Mouse (Mus musculus): ENCODE results near the gene Ros1. TPM values are rescaled to one million over a fixed set of nuclear protein-coding genes. Genes with fewer than 3 reads are reported as not detected.

Gene Ros1
- polyA plus RNA-seq, 1 experiment from 2014 or later: not detected

DNA sequence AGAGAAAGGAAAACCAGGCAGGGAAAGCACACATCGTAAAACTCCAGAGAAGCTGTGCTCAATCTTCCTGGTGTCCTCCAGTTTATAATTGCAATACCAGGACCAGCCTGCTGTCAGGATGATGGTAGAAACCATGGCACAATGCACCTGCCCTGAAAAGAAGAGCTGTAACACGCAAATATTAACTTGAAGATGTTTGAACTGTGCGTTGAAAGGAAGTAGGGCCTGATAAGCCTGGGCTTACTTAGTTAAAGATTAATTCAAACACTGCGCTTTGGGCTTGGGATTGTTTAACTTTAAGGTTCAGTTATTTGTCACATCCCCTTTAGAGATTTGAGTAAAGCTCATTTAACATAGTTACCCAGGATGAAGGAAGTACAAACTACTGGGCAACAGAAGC lies 20.7 kb downstream of the Ros1 start:
- WGBS: 61% methylated on average over 4 of the region's 4 CpGs
- Histone ChIP-seq H3K4me1 (ENCODE audit: control insufficient read depth, insufficient read depth, low read length) (no peaks in the 10 kb centered on the region), H3K27ac (ENCODE audit: low read depth, low read length) (no peak overlapping the region), H3K4me3 (ENCODE audit: low read depth, low read length) (no peak overlapping the region), H3K4me2 (ENCODE audit: low read depth) (no peak overlapping the region), H3K9ac (ENCODE audit: low read length) (no peak overlapping the region), H3K9me3 (ENCODE audit: control insufficient read depth, low read length) (no peaks in the 10 kb centered on the region), H3K27me3 (ENCODE audit: control insufficient read depth, insufficient read depth, low read length) (no peaks in the 10 kb centered on the region), H3K36me3 (ENCODE audit: control insufficient read depth, insufficient read depth, low read length) (no peaks in the 10 kb centered on the region)
- DNase-seq (ENCODE audit: low spot score): no peak
- ATAC-seq (ENCODE audit: insufficient read depth, low FRiP score, low TSS enrichment): no peak

GRCm38 (mm10) chr10:52170489-52170888 lies 24.6 kb downstream of the Ros1 start:
- H3K4me2 ChIP-seq (ENCODE audit: low read depth): no peak overlapping the region
- H3K36me3 ChIP-seq (ENCODE audit: control insufficient read depth, insufficient read depth, low read length): no peaks in the 10 kb centered on the region
- no peak overlapping the region for H3K9ac ChIP-seq (ENCODE audit: low read length)
- no peaks in the 10 kb centered on the region for H3K9me3 ChIP-seq (ENCODE audit: control insufficient read depth, low read length)
- H3K4me3 ChIP-seq (ENCODE audit: low read depth, low read length): no peak overlapping the region
- no peak for DNase-seq (ENCODE audit: low spot score)
- no peak for ATAC-seq (ENCODE audit: insufficient read depth, low FRiP score, low TSS enrichment)
- H3K4me1 ChIP-seq (ENCODE audit: control insufficient read depth, insufficient read depth, low read length): no peaks in the 10 kb centered on the region
- WGBS: 93% methylated on average over 1 of the region's 1 CpGs
- no peak overlapping the region for H3K27ac ChIP-seq (ENCODE audit: low read depth, low read length)
- H3K27me3 ChIP-seq (ENCODE audit: control insufficient read depth, insufficient read depth, low read length): no peaks in the 10 kb centered on the region

- ATAC-seq (ENCODE audit: insufficient read depth, low FRiP score, low TSS enrichment) (no peak), DNase-seq (ENCODE audit: low spot score) (no peak)
- Histone ChIP-seq H3K4me1 (ENCODE audit: control insufficient read depth, insufficient read depth, low read length) (no peaks in the 10 kb centered on the region), H3K36me3 (ENCODE audit: control insufficient read depth, insufficient read depth, low read length) (no peaks in the 10 kb centered on the region), H3K27me3 (ENCODE audit: control insufficient read depth, insufficient read depth, low read length) (no peaks in the 10 kb centered on the region), H3K4me2 (ENCODE audit: low read depth) (no peak overlapping the region), H3K9ac (ENCODE audit: low read length) (no peak overlapping the region), H3K4me3 (ENCODE audit: low read depth, low read length) (no peak overlapping the region), H3K27ac (ENCODE audit: low read depth, low read length) (no peak overlapping the region), H3K9me3 (ENCODE audit: control insufficient read depth, low read length) (no peaks in the 10 kb centered on the region)
- WGBS: 89% methylated on average over 5 of the region's 5 CpGs
Observed at GRCm38 (mm10) chr10:52169841-52170240, 25.2 kb downstream of the Ros1 start.

- DNase-seq (ENCODE audit: low spot score) (peak; percentile 33), ATAC-seq (ENCODE audit: insufficient read depth, low FRiP score, low TSS enrichment) (no peak)
- WGBS: 67% methylated on average over 1 of the region's 1 CpGs
- Histone ChIP-seq H3K4me1 (ENCODE audit: control insufficient read depth, insufficient read depth, low read length) (no peaks in the 10 kb centered on the region), H3K4me2 (ENCODE audit: low read depth) (no peak overlapping the region), H3K27me3 (ENCODE audit: control insufficient read depth, insufficient read depth, low read length) (no peaks in the 10 kb centered on the region), H3K9ac (ENCODE audit: low read length) (no peak overlapping the region), H3K9me3 (ENCODE audit: control insufficient read depth, low read length) (no peaks in the 10 kb centered on the region), H3K36me3 (ENCODE audit: control insufficient read depth, insufficient read depth, low read length) (no peaks in the 10 kb centered on the region), H3K27ac (ENCODE audit: low read depth, low read length) (no peak overlapping the region), H3K4me3 (ENCODE audit: low read depth, low read length) (no peak overlapping the region)
Observed at GRCm38 (mm10) chr10:52165376-52165775, 29.7 kb downstream of the Ros1 start.

DNA sequence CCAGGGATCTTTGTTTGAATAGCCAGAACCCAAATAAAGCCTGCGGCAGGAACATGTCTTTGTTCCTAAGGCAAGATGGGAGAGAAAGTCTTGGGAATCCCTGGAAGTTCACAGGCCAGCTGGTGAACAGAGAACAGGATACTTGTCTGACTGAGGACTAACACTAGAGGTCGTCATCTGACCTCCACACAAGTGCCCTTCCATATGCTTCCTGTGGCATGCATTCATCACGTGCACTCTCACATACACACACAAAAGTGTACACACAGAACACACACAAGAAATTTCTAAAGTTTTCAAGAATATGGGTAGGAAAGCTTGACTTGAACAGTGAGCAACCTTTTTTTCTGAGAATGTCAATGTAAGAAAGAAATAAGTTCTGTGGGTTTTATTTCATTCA lies 34.4 kb downstream of the Ros1 start:
- 56% methylated on average over 3 of the region's 3 CpGs for WGBS
- ATAC-seq (ENCODE audit: insufficient read depth, low FRiP score, low TSS enrichment): no peak
- DNase-seq (ENCODE audit: low spot score): no peak

DNA sequence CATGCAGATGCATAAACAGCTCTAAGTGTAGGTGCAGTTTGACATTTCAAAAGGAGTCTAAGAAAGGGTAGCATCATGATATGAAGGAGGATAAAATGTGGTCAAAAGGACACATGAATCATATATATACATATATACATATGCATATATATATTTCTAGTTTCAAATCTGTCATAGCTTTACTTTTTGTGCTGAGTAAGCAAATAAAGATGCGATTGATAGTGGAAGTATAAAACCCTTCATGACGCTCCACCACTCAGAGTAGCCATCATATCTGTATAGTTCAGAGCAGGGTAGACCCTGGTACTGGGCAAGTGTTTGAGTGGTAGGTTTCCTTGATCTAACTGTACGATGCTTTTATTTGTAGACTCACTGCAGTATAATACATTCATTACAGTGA lies 35.3 kb downstream of the Ros1 start:
- no peaks in the 10 kb centered on the region for H3K36me3 ChIP-seq (ENCODE audit: control insufficient read depth, insufficient read depth, low read length)
- H3K4me2 ChIP-seq (ENCODE audit: low read depth): no peak overlapping the region
- no peak for ATAC-seq (ENCODE audit: insufficient read depth, low FRiP score, low TSS enrichment)
- H3K27me3 ChIP-seq (ENCODE audit: control insufficient read depth, insufficient read depth, low read length): no peaks in the 10 kb centered on the region
- no peaks in the 10 kb centered on the region for H3K4me1 ChIP-seq (ENCODE audit: control insufficient read depth, insufficient read depth, low read length)
- H3K9ac ChIP-seq (ENCODE audit: low read length): no peak overlapping the region
- 96% methylated on average over 3 of the region's 3 CpGs for WGBS
- H3K9me3 ChIP-seq (ENCODE audit: control insufficient read depth, low read length): no peaks in the 10 kb centered on the region
- no peak overlapping the region for H3K27ac ChIP-seq (ENCODE audit: low read depth, low read length)
- H3K4me3 ChIP-seq (ENCODE audit: low read depth, low read length): no peak overlapping the region
- no peak for DNase-seq (ENCODE audit: low spot score)

More for the DNA sequence above, 34.4 kb downstream of the Ros1 start:
- H3K4me1 ChIP-seq (ENCODE audit: control insufficient read depth, insufficient read depth, low read length): no peaks in the 10 kb centered on the region
- no peaks in the 10 kb centered on the region for H3K9me3 ChIP-seq (ENCODE audit: control insufficient read depth, low read length)
- H3K4me3 ChIP-seq (ENCODE audit: low read depth, low read length): no peak overlapping the region
- no peak overlapping the region for H3K9ac ChIP-seq (ENCODE audit: low read length)
- H3K36me3 ChIP-seq (ENCODE audit: control insufficient read depth, insufficient read depth, low read length): no peaks in the 10 kb centered on the region
- H3K27ac ChIP-seq (ENCODE audit: low read depth, low read length): no peak overlapping the region
- no peaks in the 10 kb centered on the region for H3K27me3 ChIP-seq (ENCODE audit: control insufficient read depth, insufficient read depth, low read length)
- no peak overlapping the region for H3K4me2 ChIP-seq (ENCODE audit: low read depth)

- no peak for ATAC-seq (ENCODE audit: insufficient read depth, low FRiP score, low TSS enrichment)
- 79% methylated on average over 4 of the region's 4 CpGs for WGBS
Observed at GRCm38 (mm10) chr10:52133354-52134074, 61.5 kb downstream of the Ros1 start.

DNA sequence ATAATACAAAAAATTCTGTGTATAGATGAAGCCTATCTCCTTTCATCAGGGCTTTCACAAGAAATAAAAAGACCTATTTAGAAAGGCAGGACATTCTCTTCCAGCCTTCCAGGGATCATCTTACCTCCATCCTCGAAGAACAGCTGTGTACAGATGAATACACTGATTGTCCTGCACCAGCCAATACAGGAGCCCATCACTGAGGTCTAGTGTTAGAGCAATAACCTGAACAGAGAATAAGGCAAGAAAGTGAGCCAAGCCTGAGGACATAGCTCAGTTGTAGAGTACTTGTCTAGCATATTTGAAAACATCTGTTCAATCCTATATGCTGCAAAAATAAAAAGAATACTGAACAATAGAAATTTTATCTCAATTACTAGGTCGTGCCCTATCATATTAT lies 64.3 kb downstream of the Ros1 start:
- H3K4me1 ChIP-seq (ENCODE audit: control insufficient read depth, insufficient read depth, low read length): no peaks in the 10 kb centered on the region
- WGBS: 54% methylated on average over 2 of the region's 2 CpGs
- no peaks in the 10 kb centered on the region for H3K9me3 ChIP-seq (ENCODE audit: control insufficient read depth, low read length)
- H3K9ac ChIP-seq (ENCODE audit: low read length): no peak overlapping the region
- H3K4me3 ChIP-seq (ENCODE audit: low read depth, low read length): no peak overlapping the region
- no peak overlapping the region for H3K27ac ChIP-seq (ENCODE audit: low read depth, low read length)
- no peaks in the 10 kb centered on the region for H3K27me3 ChIP-seq (ENCODE audit: control insufficient read depth, insufficient read depth, low read length)
- DNase-seq (ENCODE audit: low spot score): no peak
- H3K4me2 ChIP-seq (ENCODE audit: low read depth): no peak overlapping the region
- H3K36me3 ChIP-seq (ENCODE audit: control insufficient read depth, insufficient read depth, low read length): no peaks in the 10 kb centered on the region
- no peak for ATAC-seq (ENCODE audit: insufficient read depth, low FRiP score, low TSS enrichment)

More at GRCm38 (mm10) chr10:52133354-52134074, 61.5 kb downstream of the Ros1 start:
- no peak overlapping the region for H3K4me2 ChIP-seq (ENCODE audit: low read depth)
- H3K9ac ChIP-seq (ENCODE audit: low read length): no peak overlapping the region
- H3K9me3 ChIP-seq (ENCODE audit: control insufficient read depth, low read length): no peaks in the 10 kb centered on the region
- DNase-seq (ENCODE audit: low spot score): no peak
- no peaks in the 10 kb centered on the region for H3K36me3 ChIP-seq (ENCODE audit: control insufficient read depth, insufficient read depth, low read length)
- H3K4me3 ChIP-seq (ENCODE audit: low read depth, low read length): no peak overlapping the region
- H3K4me1 ChIP-seq (ENCODE audit: control insufficient read depth, insufficient read depth, low read length): no peaks in the 10 kb centered on the region
- H3K27ac ChIP-seq (ENCODE audit: low read depth, low read length): no peak overlapping the region
- H3K27me3 ChIP-seq (ENCODE audit: control insufficient read depth, insufficient read depth, low read length): no peaks in the 10 kb centered on the region

- H3K9ac ChIP-seq (ENCODE audit: low read length): no peak overlapping the region
- no peak overlapping the region for H3K4me2 ChIP-seq (ENCODE audit: low read depth)
- no peak overlapping the region for H3K27ac ChIP-seq (ENCODE audit: low read depth, low read length)
- WGBS: 50% methylated on average over 5 of the region's 5 CpGs
- no peaks in the 10 kb centered on the region for H3K4me1 ChIP-seq (ENCODE audit: control insufficient read depth, insufficient read depth, low read length)
- DNase-seq (ENCODE audit: low spot score) (no peak), ATAC-seq (ENCODE audit: insufficient read depth, low FRiP score, low TSS enrichment) (no peak)
- H3K27me3 ChIP-seq (ENCODE audit: control insufficient read depth, insufficient read depth, low read length): no peaks in the 10 kb centered on the region
- H3K4me3 ChIP-seq (ENCODE audit: low read depth, low read length): no peak overlapping the region
- H3K36me3 ChIP-seq (ENCODE audit: control insufficient read depth, insufficient read depth, low read length): no peaks in the 10 kb centered on the region
- no peaks in the 10 kb centered on the region for H3K9me3 ChIP-seq (ENCODE audit: control insufficient read depth, low read length)
Observed at GRCm38 (mm10) chr10:52128874-52129412, 66.1 kb downstream of the Ros1 start.
